Mouse (Mus musculus) heart, postnatal 0 days (tissue): ENCODE measurements at regions not wholly inside any gene's neighbourhood (a gene's known extent, or its start where the extent isn't known, plus 50 kb on each side); places are given as distances from the start of the nearest gene placed in this dataset.

Experiments
- CTCF ChIP-seq: IDR thresholded peaks from 2 replicates; pipeline ENCODE4 v1.5.1; 2016; ENCODE audit warnings: antibody characterized with exemption, control low read depth, low read depth
- EP300 ChIP-seq: IDR thresholded peaks from 2 replicates; pipeline ENCODE4 v1.6.1; 2016; ENCODE audit warnings: antibody characterized with exemption, low read depth

- no peak for TF ChIP-seq CTCF
- no peak for TF ChIP-seq EP300
Measured at GRCm38 (mm10) chr15:13285355-13285754, 111.9 kb upstream of the Cdh6 start.
